Mouse (Mus musculus) heart, postnatal 0 days (tissue): ENCODE results near the gene Gba2.
"Not testable (repeated sequence)": the region's sequence is repeated elsewhere in the genome, so short reads cannot be mapped to it uniquely, and the experiment has no call there.

Source experiments
- CTCF ChIP-seq: IDR thresholded peaks from 2 replicates; pipeline ENCODE4 v1.5.1; 2016; ENCODE audit warnings: antibody characterized with exemption, control low read depth, low read depth
- EP300 ChIP-seq: IDR thresholded peaks from 2 replicates; pipeline ENCODE4 v1.6.1; 2016; ENCODE audit warnings: antibody characterized with exemption, low read depth

DNA sequence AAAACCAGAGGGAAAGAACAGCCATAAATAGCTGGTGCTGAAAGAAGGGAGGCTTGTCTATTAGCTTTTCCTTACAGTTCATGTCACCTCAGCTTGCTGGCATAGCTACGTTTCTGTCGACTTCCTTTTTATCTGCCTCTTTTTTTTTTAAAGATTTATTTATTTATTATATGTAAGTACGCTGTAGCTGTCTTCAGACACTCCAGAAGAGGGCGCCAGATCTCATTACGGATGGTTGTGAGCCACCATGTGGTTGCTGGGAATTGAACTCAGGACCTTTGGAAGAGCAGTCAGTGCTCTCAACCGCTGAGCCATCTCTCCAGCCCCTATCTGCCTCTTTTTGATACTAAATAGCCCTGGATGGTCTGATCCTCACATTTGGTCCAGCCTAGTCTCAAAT, 26.8 kb downstream of the Gba2 start:
- TF ChIP-seq CTCF, EP300: not testable (repeated sequence)
